Mouse (Mus musculus) intestine, embryonic 16.5 days (tissue): Measurements from ENCODE around the gene H3f3a. TPM values are rescaled to one million over a fixed set of nuclear protein-coding genes. Genes with fewer than 3 reads are reported as not detected.
"Not testable (repeated sequence)": the region's sequence is repeated elsewhere in the genome, so short reads cannot be mapped to it uniquely, and the experiment has no call there.

Experiments
- ATAC-seq: fragments of 200-750 bp; cut with Nextera tagmentation; 2 replicates; pipeline ENCODE4 v1.8.0; 2017; ENCODE audit warnings: moderate TSS enrichment, moderate library complexity
- H3K27ac ChIP-seq: fragments of 300-500 bp; sonication (generic); 2 replicates; pipeline ENCODE4 v1.5.1; 2014; ENCODE audit warnings: mild to moderate bottlenecking, low read length
- H3K27me3 ChIP-seq: fragments of 300-500 bp; sonication (generic); replicated peaks from 2 replicates; pipeline ENCODE4 v1.6.1; 2014; ENCODE audit warnings: low read length, control low read depth, mixed read lengths; ENCODE audit not compliant: control insufficient read depth, insufficient read depth
- H3K36me3 ChIP-seq: fragments of 300-500 bp; sonication (generic); 2 replicates; pipeline ENCODE4 v1.6.1; 2014; ENCODE audit warnings: low read length, control low read depth; ENCODE audit not compliant: control insufficient read depth, insufficient read depth
- H3K4me1 ChIP-seq: fragments of 300-500 bp; sonication (generic); 2 replicates; pipeline ENCODE4 v1.6.1; 2014; ENCODE audit warnings: low read length, control low read depth, mixed read lengths; ENCODE audit not compliant: control insufficient read depth, insufficient read depth
- H3K4me2 ChIP-seq: fragments of 300-500 bp; sonication (generic); 2 replicates; pipeline ENCODE4 v1.6.1; 2014; ENCODE audit warnings: low read depth, low read length, control low read depth
- H3K4me3 ChIP-seq: fragments of 300-500 bp; sonication (generic); 2 replicates; pipeline ENCODE4 v1.5.1; 2014; ENCODE audit warnings: mild to moderate bottlenecking, low read length
- H3K9ac ChIP-seq: fragments of 300-500 bp; sonication (generic); 2 replicates; pipeline ENCODE4 v1.6.1; 2014; ENCODE audit warnings: low read depth, low read length
- H3K9me3 ChIP-seq: fragments of 300-500 bp; sonication (generic); 2 replicates; pipeline ENCODE4 v1.6.1; 2016; ENCODE audit warnings: low read length, control low read depth; ENCODE audit not compliant: control insufficient read depth
- WGBS: fragments of 180-500 bp; shearing (Covaris S2); extraction: QIAGEN DNeasy Blood & Tissue Kit; methylation state at CpG from one replicate; pipeline ENCODE4 v1.1.7; 2014; 5-methylcytosine and 5-hydroxymethylcytosine counted together
- polyA plus RNA-seq: library from polyadenylated mRNA; unstranded; fragments of >200 nt; fragmentation: Nextera tagmentation; extraction: Ambion mirVana; gene quantifications from 2 replicates; pipeline ENCODE4 v1.2.1, GENCODE M21; 2015

H3f3a gene
- polyA plus RNA-seq, 1 experiment from 2014 or later = 1,810 TPM

- Histone ChIP-seq H3K27me3 (no peaks in the 10 kb centered on the region), H3K4me1 (no peaks in the 10 kb centered on the region), H3K4me2 (no peak overlapping the region), H3K4me3 (no peak overlapping the region), H3K9me3 (no peaks in the 10 kb centered on the region), H3K27ac (no peak overlapping the region), H3K36me3 (no peaks in the 10 kb centered on the region), H3K9ac (no peak overlapping the region)
- ATAC-seq = no peak
- WGBS = 72% methylated on average over 8 of the region's 8 CpGs
Observed at GRCm38 (mm10) chr1:180839201-180839910, 25.6 kb upstream of the H3f3a start.

GRCm38 (mm10) chr1:180838014-180838413, 24.3 kb upstream of the H3f3a start:
- Histone ChIP-seq H3K4me2 (no peak overlapping the region), H3K27me3 (no peaks in the 10 kb centered on the region), H3K27ac (no peak overlapping the region), H3K4me1 (no peaks in the 10 kb centered on the region), H3K4me3 (no peak overlapping the region), H3K9ac (no peak overlapping the region), H3K36me3 (no peaks in the 10 kb centered on the region), H3K9me3 (no peaks in the 10 kb centered on the region)
- WGBS = 29% methylated on average over 6 of the region's 6 CpGs
- peak; percentile 33; the same call in 1 of the 2 replicates for ATAC-seq

GRCm38 (mm10) chr1:180837186-180837585, 23.4 kb upstream of the H3f3a start:
- no peak overlapping the region for H3K4me3 ChIP-seq
- no peak overlapping the region for H3K9ac ChIP-seq
- H3K27me3 ChIP-seq = no peaks in the 10 kb centered on the region
- H3K4me1 ChIP-seq = no peaks in the 10 kb centered on the region
- H3K36me3 ChIP-seq = no peaks in the 10 kb centered on the region
- ATAC-seq = peak; percentile 83
- no peak overlapping the region for H3K4me2 ChIP-seq
- H3K9me3 ChIP-seq = no peaks in the 10 kb centered on the region
- 54% methylated on average over 5 of the region's 5 CpGs for WGBS
- no peak overlapping the region; the same call in 1 of the 2 replicates for H3K27ac ChIP-seq

GRCm38 (mm10) chr1:180836467-180836866, 22.7 kb upstream of the H3f3a start:
- not testable (repeated sequence) for ATAC-seq, H3K27me3 ChIP-seq, H3K9ac ChIP-seq, H3K27ac ChIP-seq, H3K9me3 ChIP-seq, H3K36me3 ChIP-seq, H3K4me3 ChIP-seq, H3K4me2 ChIP-seq, H3K4me1 ChIP-seq
- WGBS = 91% methylated on average over 8 of the region's 8 CpGs

- Histone ChIP-seq H3K4me3 (no peak overlapping the region), H3K27me3 (no peaks in the 10 kb centered on the region), H3K9me3 (no peaks in the 10 kb centered on the region), H3K9ac (no peak overlapping the region), H3K4me2 (no peak overlapping the region), H3K36me3 (no peaks in the 10 kb centered on the region), H3K27ac (no peak overlapping the region), H3K4me1 (no peaks in the 10 kb centered on the region; the same call in 1 of the 2 replicates)
- no peak for ATAC-seq
- 86% methylated on average over 10 of the region's 10 CpGs for WGBS
Observed at GRCm38 (mm10) chr1:180835273-180836015, 21.7 kb upstream of the H3f3a start.

- Histone ChIP-seq H3K36me3 (no peaks in the 10 kb centered on the region), H3K27ac (0 out of 2 replicates have a peak overlapping the region, but pooled peaks have one; percentile 37), H3K4me2 (peak overlapping the region; percentile 26), H3K27me3 (no peaks in the 10 kb centered on the region), H3K9me3 (0 out of 2 replicates have a peak, but pooled peaks cover 4% of the 10 kb centered on the region), H3K9ac (no peak overlapping the region; the same call in 1 of the 2 replicates), H3K4me3 (peak overlapping the region; percentile 14; the same call in 1 of the 2 replicates), H3K4me1 (no peaks in the 10 kb centered on the region; the same call in 1 of the 2 replicates)
- peak; percentile 71 for ATAC-seq
- 28% methylated on average over 14 of the region's 14 CpGs for WGBS
Observed at GRCm38 (mm10) chr1:180830588-180831346, 17.0 kb upstream of the H3f3a start.

- no peaks in the 10 kb centered on the region for H3K36me3 ChIP-seq
- no peak overlapping the region for H3K4me3 ChIP-seq
- H3K4me1 ChIP-seq = no peaks in the 10 kb centered on the region; the same call in 1 of the 2 replicates
- H3K4me2 ChIP-seq = peak overlapping the region; percentile 26
- 71% methylated on average over 11 of the region's 11 CpGs for WGBS
- no peaks in the 10 kb centered on the region for H3K27me3 ChIP-seq
- H3K9ac ChIP-seq = no peak overlapping the region; the same call in 1 of the 2 replicates
- H3K9me3 ChIP-seq = 0 out of 2 replicates have a peak, but pooled peaks cover 4% of the 10 kb centered on the region
- ATAC-seq = peak; percentile 67
- no peak overlapping the region for H3K27ac ChIP-seq
Observed at GRCm38 (mm10) chr1:180830175-180830574, 16.4 kb upstream of the H3f3a start.

- Histone ChIP-seq H3K27me3 (no peaks in the 10 kb centered on the region), H3K9ac (no peak overlapping the region), H3K36me3 (no peaks in the 10 kb centered on the region), H3K4me2 (peak overlapping the region; percentile 26), H3K4me3 (no peak overlapping the region), H3K9me3 (0 out of 2 replicates have a peak, but pooled peaks cover 4% of the 10 kb centered on the region), H3K4me1 (no peaks in the 10 kb centered on the region; the same call in 1 of the 2 replicates), H3K27ac (no peak overlapping the region)
- ATAC-seq = peak; percentile 67
- 74% methylated on average over 11 of the region's 11 CpGs for WGBS
Observed at GRCm38 (mm10) chr1:180829775-180830174, 16.0 kb upstream of the H3f3a start.

GRCm38 (mm10) chr1:180826634-180827033, 12.9 kb upstream of the H3f3a start:
- no peak for ATAC-seq
- Histone ChIP-seq H3K4me1 (no peaks in the 10 kb centered on the region; the same call in 1 of the 2 replicates), H3K27ac (no peak overlapping the region), H3K36me3 (no peaks in the 10 kb centered on the region), H3K4me2 (no peak overlapping the region), H3K9ac (no peak overlapping the region), H3K27me3 (no peaks in the 10 kb centered on the region), H3K9me3 (0 out of 2 replicates have a peak, but pooled peaks cover 4% of the 10 kb centered on the region), H3K4me3 (no peak overlapping the region)
- 84% methylated on average over 4 of the region's 4 CpGs for WGBS
